8 mouse cellular contexts compared by ENCODE assay signal in genomic region chr3:50381160-50381860, GRCm38 (mm10).
DNase-seq lines count a peak whose midpoint lies in the region; ATAC-seq and TF ChIP-seq lines count a peak whose summit lies in the region.

No protein-coding gene starts in this region.

- in situ Hi-C loops in Patski (cut with MboI; ENCODE audit: low pct_unique_long_range_greater_than_20kb): loop anchor here (10.0 kb wide), 2 partner anchors 523 to 793 kb away; no protein-coding TSS in a partner anchor

- WGBS in hindbrain, embryonic 12.5 days: 22% methylated on average over 10 of the region's 10 CpGs

- no peaks in the 10 kb centered on the region for H3K36me3 ChIP-seq in hindbrain, embryonic 12.5 days

- TF ChIP-seq CTCF in Patski (IDR thresholded peaks at IDR 0.05): peak; percentile 98

- peak; percentile 82 for ATAC-seq in Patski
- ATAC-seq in hindbrain, embryonic 12.5 days (ENCODE audit: low FRiP score): peak; percentile 78

- CTCF ChIA-PET in Patski (lab: Charles Lee): interaction anchor here (0.8 to 0.9 kb wide), 2 partner anchors 11 to 79 kb away, joined by 3 to 4 read pairs; no protein-coding TSS in a partner anchor

- peak overlapping the region; percentile 30 for H3K4me3 ChIP-seq in hindbrain, embryonic 12.5 days

- H3K4me1 ChIP-seq in hindbrain, embryonic 12.5 days: peaks cover 8% of the 10 kb centered on the region; the same call in 1 of the 2 replicates

- peaks cover under 1% of the 10 kb centered on the region for H3K27me3 ChIP-seq in Patski
- H3K27me3 ChIP-seq in hindbrain, embryonic 12.5 days: no peaks in the 10 kb centered on the region

- H3K4me2 ChIP-seq in hindbrain, embryonic 12.5 days (replicated peaks): peak overlapping the region; percentile 46

- peak; percentile 31 for DNase-seq in Patski (ENCODE audit: low read depth, low spot score)
- DNase-seq in cerebellum, adult 9-11 months: peak; percentile 35
- DNase-seq in frontal cortex, postnatal 14 days (ENCODE audit: low spot score in 2 of 2): peak; percentile 67 to 90
- DNase-seq in layer of hippocampus, postnatal 14 days (ENCODE audit: low spot score in 2 of 2): peak; percentile 87 to 93
- DNase-seq in lung, postnatal 10 days: peak; percentile 88
- DNase-seq in retina, postnatal 1 day: peak; percentile 89
- peak; percentile 92 for DNase-seq in thymus, postnatal 4 days

- no peak overlapping the region for H3K27ac ChIP-seq in hindbrain, embryonic 12.5 days

- H3K9me3 ChIP-seq in hindbrain, embryonic 12.5 days (replicated peaks): no peaks in the 10 kb centered on the region

- no peak overlapping the region for H3K9ac ChIP-seq in hindbrain, embryonic 12.5 days

- POLR2A ChIA-PET in Patski (lab: Charles Lee): no interaction called here

Comparison
In these comparisons a context has a peak if more than half of its experiments do, and no peak if none do; other contexts are left out.
1. DNase-seq: peak in every context shown above with its lines; median percentile 92 in thymus, postnatal 4 days; 90 in layer of hippocampus, postnatal 14 days; 89 in retina, postnatal 1 day; 88 in lung, postnatal 10 days; 78 in frontal cortex, postnatal 14 days; 35 in cerebellum, adult 9-11 months; 31 in Patski.